Mouse (Mus musculus) Muller cell, postnatal 12 days (primary cell): ENCODE measurements around the gene Gm6351.
"Not testable (repeated sequence)": the region's sequence is repeated elsewhere in the genome, so short reads cannot be mapped to it uniquely, and the experiment has no call there.

ENCODE experiments used
- DNase-seq: peaks from one replicate; pipeline ENCODE4 v3.0.0-alpha.2; 2015; ENCODE audit errors: inconsistent ontology term

Gene Gm6351

DNA sequence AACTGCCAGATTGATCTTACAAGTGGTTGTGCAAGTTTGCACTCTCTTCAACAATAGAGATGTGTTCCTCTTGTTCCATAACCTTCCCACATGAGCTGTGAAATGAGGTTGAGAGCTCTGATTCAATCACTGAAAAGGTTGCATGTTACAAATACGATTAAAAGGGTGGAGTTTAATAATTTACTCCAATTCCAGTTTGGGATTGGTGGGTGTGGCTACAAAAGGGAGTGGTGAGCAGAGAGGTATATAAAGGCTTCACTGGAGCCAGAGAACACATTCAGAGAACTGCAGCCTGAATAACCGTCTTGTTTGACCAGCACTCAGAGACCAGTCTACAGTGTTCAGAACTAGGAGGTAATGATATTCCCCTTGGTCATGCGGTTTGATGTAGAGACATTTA, at the start of gene Gm6351:
TSS of gene Gm6351 (plus strand) at position 301 of the 400 bp plus-strand sequence.
- DNase-seq, result not testable (repeated sequence)

- not testable (repeated sequence) for DNase-seq
Observed at GRCm38 (mm10) chr5:94070445-94070844, 5.7 kb upstream of the Gm6351 start, which contains the start of gene BC061212. BC061212 (minus strand) TSS chr5:94070545.
